Mouse (Mus musculus) hindbrain, embryonic 13.5 days (tissue): ENCODE data around the gene Klf7. TPM values are rescaled to one million over a fixed set of nuclear protein-coding genes. Genes with fewer than 3 reads are reported as not detected.
"Not testable (repeated sequence)": the region's sequence is repeated elsewhere in the genome, so short reads cannot be mapped to it uniquely, and the experiment has no call there.

Source experiments
- ATAC-seq: fragments of 200-750 bp; cut with Nextera tagmentation; 2 replicates; pipeline ENCODE4 v1.8.0; 2017; ENCODE audit warnings: moderate TSS enrichment; ENCODE audit not compliant: low FRiP score
- H3K27ac ChIP-seq: fragments of 300-500 bp; sonication (generic); 2 replicates; pipeline ENCODE4 v1.5.1; 2015; ENCODE audit warnings: inconsistent platforms, mild to moderate bottlenecking, moderate library complexity
- H3K27me3 ChIP-seq: fragments of 300-500 bp; sonication (generic); 2 replicates; pipeline ENCODE4 v1.6.1; 2015; ENCODE audit warnings: mild to moderate bottlenecking, inconsistent platforms
- H3K36me3 ChIP-seq: fragments of 300-500 bp; sonication (generic); 2 replicates; pipeline ENCODE4 v1.6.1; 2015; ENCODE audit warnings: mild to moderate bottlenecking, inconsistent platforms
- H3K4me1 ChIP-seq: fragments of 300-500 bp; sonication (generic); replicated peaks from 2 replicates; pipeline ENCODE4 v1.6.1; 2015; ENCODE audit warnings: inconsistent platforms
- H3K4me2 ChIP-seq: fragments of 300-500 bp; sonication (generic); 2 replicates; pipeline ENCODE4 v1.6.1; 2015; ENCODE audit warnings: inconsistent platforms, mild to moderate bottlenecking, moderate library complexity
- H3K4me3 ChIP-seq: fragments of 300-500 bp; sonication (generic); 2 replicates; pipeline ENCODE4 v1.5.1; 2015; ENCODE audit warnings: mild to moderate bottlenecking, inconsistent platforms
- H3K9ac ChIP-seq: fragments of 300-500 bp; sonication (generic); 2 replicates; pipeline ENCODE4 v1.6.1; 2015; ENCODE audit warnings: mild to moderate bottlenecking, inconsistent platforms
- H3K9me3 ChIP-seq: fragments of 300-500 bp; sonication (generic); 2 replicates; pipeline ENCODE4 v1.6.1; 2016; ENCODE audit warnings: inconsistent platforms
- WGBS: fragments of 180-500 bp; shearing (Covaris S2); methylation state at CpG from one replicate; pipeline ENCODE4 v1.1.7; 2015; 5-methylcytosine and 5-hydroxymethylcytosine counted together
- polyA plus RNA-seq: library from polyadenylated mRNA; unstranded; fragments of >200 nt; fragmentation: Nextera tagmentation; extraction: Ambion mirVana; gene quantifications from 2 replicates; pipeline ENCODE4 v1.2.1, GENCODE M21; 2015

Gene Klf7
- polyA plus RNA-seq, 1 experiment from 2014 or later: 93.3 TPM

DNA sequence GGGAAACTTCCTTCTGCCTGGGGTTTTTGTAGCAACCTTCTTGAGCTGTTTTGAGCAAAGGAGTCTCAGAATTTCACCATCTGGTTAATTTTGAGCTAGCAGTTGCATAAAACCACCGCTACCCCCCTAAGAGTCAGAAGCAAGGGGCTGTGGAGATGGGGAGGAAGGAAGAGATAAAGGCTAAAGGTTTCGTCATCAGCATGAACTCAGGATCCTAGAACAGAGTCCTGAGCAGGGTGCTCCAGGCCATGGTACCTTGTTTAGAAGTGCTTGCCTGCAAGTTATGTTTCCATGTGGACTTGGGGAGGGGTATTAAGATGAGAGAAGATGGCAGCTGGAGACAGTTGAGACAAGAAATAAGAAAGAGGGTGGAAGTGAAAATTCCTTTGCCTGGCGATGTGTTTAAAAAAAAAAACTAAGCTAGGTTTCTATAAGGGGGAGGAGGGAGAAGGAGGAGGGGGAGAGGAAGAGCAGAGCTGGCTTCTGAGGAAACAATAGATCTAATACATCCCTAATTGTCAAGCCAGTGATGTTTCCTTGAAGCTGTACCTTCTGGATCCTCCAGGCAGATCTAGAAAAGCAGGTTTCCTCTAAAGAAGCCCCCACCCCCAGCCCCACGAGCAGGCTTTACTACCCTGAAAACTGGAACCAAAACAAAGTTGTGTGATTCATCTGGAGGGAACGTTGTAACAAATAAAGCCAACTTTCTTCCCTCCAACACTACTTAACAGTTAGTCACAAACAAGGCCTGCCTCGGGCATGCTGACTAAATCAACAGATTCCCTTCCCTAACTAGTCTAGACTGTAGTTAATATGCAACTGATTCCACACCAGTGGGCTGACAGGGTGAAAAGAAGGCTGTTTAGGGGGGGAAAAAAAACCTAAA lies 3.6 kb downstream of the Klf7 start:
- peak overlapping the region; percentile 80 for H3K4me2 ChIP-seq
- peaks cover 58% of the 10 kb centered on the region for H3K4me1 ChIP-seq
- peak overlapping the region; percentile 96 for H3K9ac ChIP-seq
- H3K27me3 ChIP-seq: no peaks in the 10 kb centered on the region
- peak overlapping the region; percentile 63 for H3K4me3 ChIP-seq
- WGBS: 25% methylated on average over 6 of the region's 6 CpGs
- ATAC-seq: no peak
- H3K27ac ChIP-seq: peak overlapping the region; percentile 100
- H3K9me3 ChIP-seq: no peaks in the 10 kb centered on the region
- H3K36me3 ChIP-seq: no peaks in the 10 kb centered on the region

GRCm38 (mm10) chr1:64117478-64118284 lies 4.4 kb downstream of the Klf7 start:
- peaks cover 60% of the 10 kb centered on the region for H3K4me1 ChIP-seq
- no peaks in the 10 kb centered on the region for H3K9me3 ChIP-seq
- ATAC-seq: no peak
- H3K27ac ChIP-seq: peak overlapping the region; percentile 100
- H3K4me3 ChIP-seq: peak overlapping the region; percentile 63
- H3K27me3 ChIP-seq: no peaks in the 10 kb centered on the region
- no peaks in the 10 kb centered on the region for H3K36me3 ChIP-seq
- 68% methylated on average over 11 of the region's 11 CpGs for whole genome bisulfite sequencing
- peak overlapping the region; percentile 80 for H3K4me2 ChIP-seq
- peak overlapping the region; percentile 96 for H3K9ac ChIP-seq

DNA sequence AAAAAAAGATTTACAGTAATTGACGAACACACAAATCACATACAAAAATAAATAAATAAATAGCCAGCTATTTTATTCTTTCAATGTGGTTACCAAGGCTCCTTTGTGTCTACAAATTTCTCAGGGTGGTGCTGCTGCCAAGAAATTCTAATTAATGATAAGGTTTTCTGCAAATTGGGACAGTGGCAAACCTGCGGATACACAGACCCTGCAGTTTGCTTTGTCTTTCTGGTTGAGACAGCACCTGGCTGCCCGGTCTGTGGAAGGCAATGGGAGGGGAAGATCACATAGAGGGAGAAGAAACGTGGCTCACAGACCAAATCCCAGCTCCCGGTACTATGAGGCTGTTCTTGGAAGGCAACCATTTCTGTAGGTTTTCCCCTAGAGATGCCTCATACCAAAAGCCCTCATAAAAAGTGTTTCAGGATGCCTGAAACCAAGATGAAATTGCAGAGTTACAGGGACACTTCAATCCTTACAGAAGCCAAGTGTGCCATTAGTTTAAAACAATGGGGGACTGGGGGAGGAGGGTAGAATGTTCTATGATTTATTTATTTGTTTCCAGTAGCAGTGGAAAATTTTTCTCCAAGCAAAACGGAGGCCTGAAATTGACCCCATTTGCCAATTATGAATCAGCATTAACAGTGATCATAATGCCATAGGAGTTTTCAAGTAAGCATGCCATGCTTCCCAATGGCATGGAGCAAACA lies 5.2 kb downstream of the Klf7 start:
- H3K4me1 ChIP-seq: peaks cover 61% of the 10 kb centered on the region

DNA sequence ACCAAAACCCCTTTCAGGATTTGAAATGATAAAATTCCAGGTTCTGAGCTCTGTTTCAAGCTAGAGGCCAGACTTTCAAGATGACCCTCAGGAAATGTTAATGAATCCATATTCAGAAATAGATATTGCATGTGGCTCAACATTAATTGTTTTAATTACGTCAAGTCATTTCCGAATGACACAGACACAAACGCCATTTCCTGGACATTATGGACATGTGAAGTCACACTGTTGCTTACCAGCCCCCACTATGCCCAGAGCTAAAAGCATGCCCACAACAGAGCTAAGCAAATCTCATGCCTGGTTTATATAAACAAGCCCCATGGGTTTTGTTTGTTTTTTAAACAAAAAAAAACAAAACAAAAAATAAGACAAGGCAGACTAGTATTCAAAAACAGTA lies 7.5 kb downstream of the Klf7 start:
- Histone ChIP-seq H3K4me3 (no peak overlapping the region), H3K27me3 (no peaks in the 10 kb centered on the region), H3K9me3 (no peaks in the 10 kb centered on the region), H3K4me2 (no peak overlapping the region), H3K9ac (no peak overlapping the region), H3K36me3 (no peaks in the 10 kb centered on the region), H3K4me1 (peaks cover 75% of the 10 kb centered on the region), H3K27ac (no peak overlapping the region; the same call in 1 of the 2 replicates)
- WGBS: 81% methylated on average over 3 of the region's 3 CpGs
- ATAC-seq: no peak

More for the DNA sequence above, 5.2 kb downstream of the Klf7 start:
- WGBS: 44% methylated on average over 6 of the region's 6 CpGs
- Histone ChIP-seq H3K36me3 (no peaks in the 10 kb centered on the region), H3K27ac (peak overlapping the region; percentile 100), H3K4me2 (peak overlapping the region; percentile 80), H3K4me3 (peak overlapping the region; percentile 63), H3K27me3 (no peaks in the 10 kb centered on the region), H3K9ac (peak overlapping the region; percentile 96), H3K9me3 (no peaks in the 10 kb centered on the region)
- ATAC-seq: no peak

DNA sequence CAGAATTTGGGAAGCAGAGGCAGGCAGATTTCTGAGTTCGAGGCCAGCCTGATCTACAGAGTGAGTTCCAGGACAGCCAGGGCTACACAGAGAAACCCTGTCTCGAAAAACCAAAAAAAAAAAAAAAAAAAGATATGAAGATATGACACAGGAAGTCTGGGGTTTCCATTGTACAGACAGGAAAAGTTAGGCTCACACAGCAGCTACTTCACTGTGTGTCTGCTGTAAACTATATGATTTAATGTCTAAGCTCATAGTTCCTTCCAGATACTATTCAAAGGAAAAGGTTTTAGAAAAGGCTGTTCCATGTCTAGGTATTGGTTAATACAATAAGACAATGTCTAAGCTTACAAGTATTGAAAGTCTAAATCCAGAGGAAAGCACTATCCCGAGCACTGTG lies 13.4 kb downstream of the Klf7 start:
- Histone ChIP-seq H3K36me3 (peaks cover 13% of the 10 kb centered on the region), H3K4me1 (peaks cover 60% of the 10 kb centered on the region)
- not testable (repeated sequence) for H3K9me3 ChIP-seq, H3K4me3 ChIP-seq, ATAC-seq, H3K27me3 ChIP-seq, H3K27ac ChIP-seq, H3K9ac ChIP-seq, H3K4me2 ChIP-seq
- WGBS: 94% methylated on average over 2 of the region's 3 CpGs

DNA sequence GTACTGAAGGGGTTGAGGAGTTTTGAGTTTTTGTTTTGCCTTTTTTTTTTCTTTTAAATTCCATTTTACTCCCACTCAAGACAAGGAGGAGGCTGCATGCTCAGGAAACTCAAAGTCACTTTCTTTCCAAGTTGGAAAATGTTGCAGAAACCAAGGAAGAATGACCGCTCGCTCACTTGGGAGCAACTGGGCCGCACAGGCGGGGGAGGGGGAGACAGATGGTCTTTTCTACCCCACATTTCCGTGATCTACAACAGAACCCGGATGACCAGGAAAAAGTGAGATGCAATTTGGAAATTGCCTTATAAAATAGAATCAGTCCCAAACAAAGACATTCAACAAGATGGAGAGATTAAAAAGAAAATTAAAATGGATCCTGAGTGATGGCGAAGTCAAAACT lies 14.6 kb downstream of the Klf7 start:
- H3K4me3 ChIP-seq: no peak overlapping the region
- 54% methylated on average over 7 of the region's 7 CpGs for WGBS

DNA sequence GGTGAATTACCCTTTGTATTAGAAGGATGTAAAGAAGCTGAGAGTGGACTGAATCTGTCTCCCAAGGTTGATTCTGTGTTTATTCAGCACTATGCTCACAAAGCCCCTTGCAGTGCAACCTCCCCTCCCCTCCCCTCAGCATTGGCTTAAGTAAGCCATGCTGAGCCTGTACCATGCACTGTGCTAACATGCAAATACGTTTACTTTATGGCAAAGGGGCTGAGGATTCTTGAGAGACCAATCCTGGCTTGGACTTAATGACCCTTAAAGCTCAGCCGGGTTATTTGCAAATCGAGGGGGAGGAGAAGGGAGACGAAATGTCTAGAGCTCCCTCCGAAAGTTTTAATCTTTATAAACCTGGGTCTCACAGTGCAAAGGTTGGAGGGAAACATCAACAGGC lies 16.0 kb downstream of the Klf7 start:
- Histone ChIP-seq H3K36me3 (peaks cover 17% of the 10 kb centered on the region), H3K4me3 (no peak overlapping the region), H3K9ac (peak overlapping the region; percentile 2; the same call in 1 of the 2 replicates), H3K4me1 (peaks cover 45% of the 10 kb centered on the region), H3K4me2 (no peak overlapping the region), H3K27me3 (no peaks in the 10 kb centered on the region), H3K9me3 (no peaks in the 10 kb centered on the region), H3K27ac (peak overlapping the region; percentile 37)
- 34% methylated on average over 5 of the region's 5 CpGs for WGBS
- ATAC-seq: no peak

More for the DNA sequence above, 14.6 kb downstream of the Klf7 start:
- no peaks in the 10 kb centered on the region for H3K27me3 ChIP-seq
- no peak overlapping the region for H3K27ac ChIP-seq
- H3K9ac ChIP-seq: no peak overlapping the region
- no peak overlapping the region for H3K4me2 ChIP-seq
- no peaks in the 10 kb centered on the region for H3K9me3 ChIP-seq
- peaks cover 52% of the 10 kb centered on the region for H3K4me1 ChIP-seq
- H3K36me3 ChIP-seq: peaks cover 17% of the 10 kb centered on the region
- no peak for ATAC-seq

DNA sequence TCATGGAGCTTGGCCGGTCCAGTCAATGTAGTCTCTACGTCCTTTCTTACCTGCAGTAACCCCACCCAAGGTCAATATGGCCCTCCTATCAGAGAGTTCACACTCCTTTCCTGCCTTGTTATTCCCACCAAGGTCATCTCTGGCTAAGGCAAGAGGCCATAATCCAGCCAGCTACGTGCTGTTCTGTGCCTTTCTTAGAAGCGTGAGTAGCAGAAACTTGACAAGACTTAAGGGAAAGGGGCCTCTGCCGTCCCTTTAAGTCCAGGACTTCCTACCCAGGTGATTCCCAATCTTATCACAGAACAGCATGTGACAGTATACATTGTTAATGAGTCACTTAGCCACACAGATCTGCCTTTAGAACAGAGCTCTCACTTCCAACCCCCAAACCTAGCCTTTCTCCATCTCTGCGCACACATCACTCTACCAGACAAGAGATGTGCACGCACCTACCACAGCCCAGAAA lies 16.9 kb downstream of the Klf7 start:
- peaks cover 21% of the 10 kb centered on the region for H3K36me3 ChIP-seq
- 89% methylated on average over 7 of the region's 7 CpGs for WGBS
- ATAC-seq: no peak
- H3K4me1 ChIP-seq: peaks cover 49% of the 10 kb centered on the region
- no peak overlapping the region for H3K9ac ChIP-seq
- H3K4me2 ChIP-seq: no peak overlapping the region
- H3K4me3 ChIP-seq: no peak overlapping the region
- H3K9me3 ChIP-seq: no peaks in the 10 kb centered on the region
- no peaks in the 10 kb centered on the region for H3K27me3 ChIP-seq
- H3K27ac ChIP-seq: no peak overlapping the region

DNA sequence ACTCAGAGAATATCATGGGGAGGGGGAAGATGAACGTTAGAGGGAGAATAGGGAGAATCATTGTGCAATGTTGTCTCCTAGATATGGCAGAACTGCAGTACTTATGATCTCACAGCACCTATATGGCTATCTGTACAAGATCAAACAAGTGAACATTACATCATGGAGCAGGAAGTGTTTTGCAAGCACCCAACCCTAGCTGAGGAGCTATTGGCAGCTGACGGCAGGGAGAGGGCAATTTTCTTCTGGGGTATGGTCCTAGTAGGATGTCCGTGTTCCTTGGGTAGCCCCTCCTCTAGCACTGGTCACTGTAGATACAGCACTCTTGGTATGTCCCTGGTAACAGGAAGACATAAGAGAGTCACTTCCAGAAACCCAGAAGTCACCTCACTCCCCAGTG lies 17.4 kb downstream of the Klf7 start:
- Histone ChIP-seq H3K4me1 (peaks cover 51% of the 10 kb centered on the region), H3K4me3 (no peak overlapping the region), H3K27ac (no peak overlapping the region), H3K4me2 (no peak overlapping the region), H3K27me3 (no peaks in the 10 kb centered on the region), H3K36me3 (peaks cover 21% of the 10 kb centered on the region), H3K9me3 (no peaks in the 10 kb centered on the region), H3K9ac (no peak overlapping the region)
- WGBS: 94% methylated on average over 3 of the region's 3 CpGs
- no peak for ATAC-seq

DNA sequence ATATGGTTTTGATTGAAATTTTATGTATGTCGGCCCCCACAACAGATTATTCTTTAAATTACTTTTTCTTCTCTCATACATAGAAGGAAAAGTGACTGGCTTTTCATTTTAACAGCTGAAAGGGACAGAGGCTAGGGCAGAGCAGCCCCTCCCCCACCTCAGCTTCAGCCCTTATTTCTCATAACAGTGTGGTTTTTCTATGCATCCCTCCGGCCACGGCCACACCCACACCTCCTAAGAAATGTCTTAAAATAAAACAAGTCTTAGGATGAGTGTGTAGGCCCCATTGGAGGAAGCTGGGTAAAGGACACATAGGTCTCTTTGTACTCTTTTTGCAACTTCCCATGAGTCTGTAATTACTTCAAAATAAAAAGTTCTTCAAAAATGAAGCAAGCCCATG lies 20.8 kb downstream of the Klf7 start:
- no peak overlapping the region for H3K4me3 ChIP-seq

GRCm38 (mm10) chr1:64098800-64099199 lies 23.3 kb downstream of the Klf7 start:
- no peaks in the 10 kb centered on the region for H3K27me3 ChIP-seq
- H3K4me1 ChIP-seq: peaks cover 42% of the 10 kb centered on the region
- ATAC-seq: no peak
- no peak overlapping the region for H3K27ac ChIP-seq
- WGBS: 63% methylated on average over 4 of the region's 4 CpGs
- H3K4me3 ChIP-seq: no peak overlapping the region
- no peak overlapping the region for H3K9ac ChIP-seq
- H3K4me2 ChIP-seq: no peak overlapping the region
- no peaks in the 10 kb centered on the region for H3K9me3 ChIP-seq
- peaks cover 9% of the 10 kb centered on the region for H3K36me3 ChIP-seq

More for the DNA sequence above, 20.8 kb downstream of the Klf7 start:
- H3K9me3 ChIP-seq: no peaks in the 10 kb centered on the region
- no peak overlapping the region for H3K9ac ChIP-seq
- no peaks in the 10 kb centered on the region for H3K27me3 ChIP-seq
- peaks cover 21% of the 10 kb centered on the region for H3K36me3 ChIP-seq
- no peak overlapping the region for H3K4me2 ChIP-seq
- H3K4me1 ChIP-seq: peaks cover 56% of the 10 kb centered on the region
- H3K27ac ChIP-seq: no peak overlapping the region
- ATAC-seq: no peak
- WGBS: 74% methylated on average over 3 of the region's 3 CpGs
